24 mouse cellular contexts compared by ENCODE assay signal in genomic region chr8:34495974-34496373, GRCm38 (mm10).
"Had no signal": no experiment of that assay in that cellular context is flagged by ENCODE, and none has a peak within 500 bp of the region (broad histone marks: within the 10 kb centered on the region; RNA-seq: fewer than 3 reads in every experiment).

No protein-coding gene starts in this region.

- ATAC-seq: forebrain, postnatal 0 days; hindbrain, postnatal 0 days; intestine, embryonic 16.5 days had no signal

- H3K4me2 ChIP-seq: heart, embryonic 12.5 days; hindbrain, embryonic 13.5 days; hindbrain, embryonic 15.5 days; kidney, embryonic 15.5 days; limb, embryonic 13.5 days; limb, embryonic 15.5 days had no signal

- DNase-seq: forebrain, postnatal 0 days; gastrocnemius, postnatal 14 days; gastrocnemius, postnatal 36 days; heart, adult 18-20 months; heart, postnatal 10 days; heart, postnatal 36 days; kidney, adult 11 months; kidney, adult 2 months; kidney, adult 9 months; kidney, postnatal 14 days; kidney, postnatal 36 days; layer of hippocampus, adult 9-11 months; layer of hippocampus, postnatal 36 days; left cerebral cortex, postnatal 4 days had no signal

- H3K36me3 ChIP-seq: heart, embryonic 10.5 days; heart, embryonic 12.5 days; hindbrain, embryonic 13.5 days; hindbrain, embryonic 15.5 days; kidney, embryonic 15.5 days; limb, embryonic 13.5 days; limb, embryonic 15.5 days had no signal

- H3K27ac ChIP-seq: heart, embryonic 10.5 days; hindbrain, embryonic 13.5 days; hindbrain, embryonic 15.5 days; hindbrain, postnatal 0 days; kidney, embryonic 15.5 days; kidney, postnatal 0 days; limb, embryonic 13.5 days; limb, embryonic 15.5 days had no signal

- H3K9ac ChIP-seq: forebrain, postnatal 0 days; heart, embryonic 12.5 days; hindbrain, embryonic 13.5 days; hindbrain, embryonic 15.5 days; kidney, embryonic 15.5 days; limb, embryonic 13.5 days; limb, embryonic 15.5 days had no signal

- H3K4me3 ChIP-seq: heart, embryonic 10.5 days; heart, embryonic 12.5 days; hindbrain, embryonic 13.5 days; hindbrain, embryonic 15.5 days; kidney, embryonic 15.5 days; limb, embryonic 13.5 days; limb, embryonic 15.5 days had no signal

- H3K27me3 ChIP-seq: heart, embryonic 12.5 days; hindbrain, embryonic 13.5 days; hindbrain, embryonic 15.5 days; kidney, embryonic 15.5 days; limb, embryonic 13.5 days; limb, embryonic 15.5 days had no signal

- H3K9me3 ChIP-seq: heart, embryonic 10.5 days; heart, embryonic 12.5 days; hindbrain, embryonic 13.5 days; hindbrain, embryonic 15.5 days; kidney, embryonic 15.5 days; limb, embryonic 13.5 days; limb, embryonic 15.5 days had no signal

- H3K4me1 ChIP-seq: heart, embryonic 10.5 days; heart, embryonic 12.5 days; hindbrain, embryonic 15.5 days; kidney, embryonic 15.5 days; limb, embryonic 13.5 days; limb, embryonic 15.5 days had no signal
